Mouse (Mus musculus) C2C12 (cell line): ENCODE data around the gene Necab2.

ENCODE experiments used
- CTCF ChIP-seq: IDR thresholded peaks from one replicate; pipeline ENCODE4 v1.5.1; 2011; ENCODE audit not compliant: control insufficient read depth, insufficient read depth, insufficient read length
- MYOG ChIP-seq: IDR thresholded peaks from one replicate; pipeline ENCODE4 v1.6.1; 2011; ENCODE audit not compliant: control insufficient read depth, insufficient read length; ENCODE audit errors: extremely low read depth

- TF ChIP-seq CTCF (peak; percentile 74), MYOG (no peak)
Observed at GRCm38 (mm10) chr8:119440250-119440951, 6.1 kb upstream of the Necab2 start.
